Mouse (Mus musculus): Measurements from ENCODE around the gene Xndc1. TPM values are rescaled to one million over a fixed set of nuclear protein-coding genes. Genes with fewer than 3 reads are reported as not detected.
"Not testable (repeated sequence)": the region's sequence is repeated elsewhere in the genome, so short reads cannot be mapped to it uniquely, and the experiment has no call there.

The Xndc1 gene
- 20.3 and 22.0 TPM in 2 replicates for polyA plus RNA-seq (2014; fragmentation: Nextera tagmentation; extraction: Ambion mirVana)

GRCm38 (mm10) chr7:102065046-102065891, at the start of gene Xndc1, which contains the start of the genes Rnf121 and Xntrpc:
TSS of gene Xndc1 (plus strand) at chr7:102065511.
TSS of gene Rnf121 (minus strand) at chr7:102065469.
TSS of gene Xntrpc (plus strand) at chr7:102065713.
- Histone ChIP-seq H3K36me3 (ENCODE audit: control insufficient read depth, insufficient read depth, low read length) (no peaks in the 10 kb centered on the region), H3K4me2 (ENCODE audit: low read depth, low read length) (peak within 1 kb of the TSS; percentile 70), H3K4me1 (ENCODE audit: control insufficient read depth, insufficient read depth, low read length) (peaks cover 19% of the 10 kb centered on the region), H3K4me3 (ENCODE audit: low read depth, low read length) (peak within 1 kb of the TSS; percentile 48), H3K9me3 (ENCODE audit: control insufficient read depth, low read length) (no peaks in the 10 kb centered on the region), H3K27ac (ENCODE audit: low read depth, low read length) (peak within 1 kb of the TSS; percentile 50), H3K27me3 (ENCODE audit: control insufficient read depth, insufficient read depth, low read length) (no peaks in the 10 kb centered on the region), H3K9ac (replicated peaks; ENCODE audit: low read depth, low read length) (peak within 1 kb of the TSS; percentile 68)
- ATAC-seq (ENCODE audit: low read depth): peak; percentile 100
- whole genome bisulfite sequencing: under 1% methylated on average over 56 of the region's 56 CpGs

- Histone ChIP-seq H3K36me3 (ENCODE audit: control insufficient read depth, insufficient read depth, low read length) (peaks cover 72% of the 10 kb centered on the region), H3K4me3 (ENCODE audit: low read depth, low read length) (no peak overlapping the region), H3K9ac (replicated peaks; ENCODE audit: low read depth, low read length) (no peak overlapping the region), H3K4me2 (ENCODE audit: low read depth, low read length) (no peak overlapping the region), H3K27ac (ENCODE audit: low read depth, low read length) (no peak overlapping the region), H3K4me1 (ENCODE audit: control insufficient read depth, insufficient read depth, low read length) (no peaks in the 10 kb centered on the region), H3K27me3 (ENCODE audit: control insufficient read depth, insufficient read depth, low read length) (no peaks in the 10 kb centered on the region), H3K9me3 (ENCODE audit: control insufficient read depth, low read length) (no peaks in the 10 kb centered on the region)
- ATAC-seq (ENCODE audit: low read depth): no peak
- WGBS: 90% methylated on average over 4 of the region's 4 CpGs
These were observed 48.4 kb upstream of the Xndc1 start for GRCm38 (mm10) chr7:102016936-102017335.

GRCm38 (mm10) chr7:102017452-102017851, 47.9 kb upstream of the Xndc1 start:
- no peak overlapping the region for H3K27ac ChIP-seq (ENCODE audit: low read depth, low read length)
- H3K4me2 ChIP-seq (ENCODE audit: low read depth, low read length): no peak overlapping the region
- H3K36me3 ChIP-seq (ENCODE audit: control insufficient read depth, insufficient read depth, low read length): peaks cover 68% of the 10 kb centered on the region
- no peaks in the 10 kb centered on the region for H3K4me1 ChIP-seq (ENCODE audit: control insufficient read depth, insufficient read depth, low read length)
- H3K9ac ChIP-seq (replicated peaks; ENCODE audit: low read depth, low read length): no peak overlapping the region
- no peak overlapping the region for H3K4me3 ChIP-seq (ENCODE audit: low read depth, low read length)
- 90% methylated on average over 5 of the region's 5 CpGs for WGBS
- no peak for ATAC-seq (ENCODE audit: low read depth)
- no peaks in the 10 kb centered on the region for H3K27me3 ChIP-seq (ENCODE audit: control insufficient read depth, insufficient read depth, low read length)
- H3K9me3 ChIP-seq (ENCODE audit: control insufficient read depth, low read length): no peaks in the 10 kb centered on the region

- H3K27me3 ChIP-seq (ENCODE audit: control insufficient read depth, insufficient read depth, low read length): no peaks in the 10 kb centered on the region
- no peak overlapping the region for H3K9ac ChIP-seq (replicated peaks; ENCODE audit: low read depth, low read length)
- H3K4me3 ChIP-seq (ENCODE audit: low read depth, low read length): no peak overlapping the region
- no peaks in the 10 kb centered on the region for H3K9me3 ChIP-seq (ENCODE audit: control insufficient read depth, low read length)
- peaks cover 66% of the 10 kb centered on the region for H3K36me3 ChIP-seq (ENCODE audit: control insufficient read depth, insufficient read depth, low read length)
- ATAC-seq (ENCODE audit: low read depth): no peak
- H3K4me1 ChIP-seq (ENCODE audit: control insufficient read depth, insufficient read depth, low read length): no peaks in the 10 kb centered on the region
- no peak overlapping the region for H3K4me2 ChIP-seq (ENCODE audit: low read depth, low read length)
- WGBS: 85% methylated on average over 7 of the region's 7 CpGs
- H3K27ac ChIP-seq (ENCODE audit: low read depth, low read length): no peak overlapping the region
These were observed 47.3 kb upstream of the Xndc1 start for GRCm38 (mm10) chr7:102018034-102018433.

GRCm38 (mm10) chr7:102018590-102018989, 46.7 kb upstream of the Xndc1 start, which contains the start of gene Il18bp:
TSS of gene Il18bp (minus strand) at chr7:102018690.
- Histone ChIP-seq H3K4me3 (ENCODE audit: low read depth, low read length) (no peak within 1 kb of the TSS), H3K27ac (ENCODE audit: low read depth, low read length) (no peak within 1 kb of the TSS), H3K4me2 (ENCODE audit: low read depth, low read length) (no peak within 1 kb of the TSS), H3K27me3 (ENCODE audit: control insufficient read depth, insufficient read depth, low read length) (no peaks in the 10 kb centered on the region), H3K4me1 (ENCODE audit: control insufficient read depth, insufficient read depth, low read length) (no peaks in the 10 kb centered on the region), H3K9me3 (ENCODE audit: control insufficient read depth, low read length) (no peaks in the 10 kb centered on the region), H3K9ac (replicated peaks; ENCODE audit: low read depth, low read length) (no peak within 1 kb of the TSS), H3K36me3 (ENCODE audit: control insufficient read depth, insufficient read depth, low read length) (peaks cover 60% of the 10 kb centered on the region)
- 94% methylated on average over 3 of the region's 3 CpGs for WGBS
- no peak for ATAC-seq (ENCODE audit: low read depth)

- Histone ChIP-seq H3K9me3 (ENCODE audit: control insufficient read depth, low read length) (no peaks in the 10 kb centered on the region), H3K9ac (replicated peaks; ENCODE audit: low read depth, low read length) (no peak overlapping the region), H3K36me3 (ENCODE audit: control insufficient read depth, insufficient read depth, low read length) (peaks cover 57% of the 10 kb centered on the region), H3K4me2 (ENCODE audit: low read depth, low read length) (no peak overlapping the region), H3K4me1 (ENCODE audit: control insufficient read depth, insufficient read depth, low read length) (no peaks in the 10 kb centered on the region), H3K4me3 (ENCODE audit: low read depth, low read length) (no peak overlapping the region), H3K27me3 (ENCODE audit: control insufficient read depth, insufficient read depth, low read length) (no peaks in the 10 kb centered on the region), H3K27ac (ENCODE audit: low read depth, low read length) (no peak overlapping the region)
- no peak for ATAC-seq (ENCODE audit: low read depth)
- WGBS: 65% methylated on average over 3 of the region's 3 CpGs
These were observed 45.9 kb upstream of the Xndc1 start for GRCm38 (mm10) chr7:102019362-102019761.

GRCm38 (mm10) chr7:102020934-102021333, 44.4 kb upstream of the Xndc1 start:
- H3K4me1 ChIP-seq (ENCODE audit: control insufficient read depth, insufficient read depth, low read length); H3K4me3 ChIP-seq (ENCODE audit: low read depth, low read length); H3K27me3 ChIP-seq (ENCODE audit: control insufficient read depth, insufficient read depth, low read length); H3K27ac ChIP-seq (ENCODE audit: low read depth, low read length); H3K9me3 ChIP-seq (ENCODE audit: control insufficient read depth, low read length); H3K4me2 ChIP-seq (ENCODE audit: low read depth, low read length); H3K9ac ChIP-seq (replicated peaks; ENCODE audit: low read depth, low read length): not testable (repeated sequence)
- ATAC-seq (ENCODE audit: low read depth): peak; percentile 56; the same call in 1 of the 2 replicates
- H3K36me3 ChIP-seq (ENCODE audit: control insufficient read depth, insufficient read depth, low read length): peaks cover 47% of the 10 kb centered on the region
- WGBS: 70% methylated on average over 2 of the region's 2 CpGs

GRCm38 (mm10) chr7:102023821-102024220, 41.5 kb upstream of the Xndc1 start:
- Histone ChIP-seq H3K36me3 (ENCODE audit: control insufficient read depth, insufficient read depth, low read length) (peaks cover 30% of the 10 kb centered on the region), H3K27me3 (ENCODE audit: control insufficient read depth, insufficient read depth, low read length) (no peaks in the 10 kb centered on the region), H3K9me3 (ENCODE audit: control insufficient read depth, low read length) (no peaks in the 10 kb centered on the region), H3K4me3 (ENCODE audit: low read depth, low read length) (no peak overlapping the region), H3K4me1 (ENCODE audit: control insufficient read depth, insufficient read depth, low read length) (no peaks in the 10 kb centered on the region), H3K4me2 (ENCODE audit: low read depth, low read length) (no peak overlapping the region), H3K9ac (replicated peaks; ENCODE audit: low read depth, low read length) (no peak overlapping the region), H3K27ac (ENCODE audit: low read depth, low read length) (no peak overlapping the region)
- ATAC-seq (ENCODE audit: low read depth): no peak
- 96% methylated on average over 9 of the region's 9 CpGs for whole genome bisulfite sequencing
